Mouse (Mus musculus): ENCODE measurements around the gene Prox1.

- TF ChIP-seq POLR2A (IDR thresholded peaks at IDR 0.05; ENCODE audit: insufficient read depth, low read depth, low read length) (no peak), CTCF (IDR thresholded peaks at IDR 0.05; ENCODE audit: insufficient read depth, low read depth, low read length) (no peak)
Measured at GRCm38 (mm10) chr1:190128674-190129322, 41.7 kb downstream of the Prox1 start.

Measured in olfactory bulb, adult 2 months (tissue).